Mouse (Mus musculus): Measurements from ENCODE around the gene Mtln. TPM values are rescaled to one million over a fixed set of nuclear protein-coding genes. Genes with fewer than 3 reads are reported as not detected.

Mtln gene
- polyA plus RNA-seq (2016; fragmentation: Nextera tagmentation; extraction: Ambion mirVana) = 26.6 and 26.7 TPM in 2 replicates

- Histone ChIP-seq H3K27ac (peak within 1 kb of the TSS; percentile 57; the same call in 1 of the 2 replicates), H3K36me3 (no peaks in the 10 kb centered on the region), H3K4me1 (peaks cover 18% of the 10 kb centered on the region), H3K4me3 (peak within 1 kb of the TSS; percentile 76), H3K27me3 (replicated peaks) (no peaks in the 10 kb centered on the region), H3K9me3 (no peaks in the 10 kb centered on the region), H3K4me2 (replicated peaks) (peak within 1 kb of the TSS; percentile 61), H3K9ac (peak within 1 kb of the TSS; percentile 73)
- peak; percentile 93 for ATAC-seq (ENCODE audit: low FRiP score, low read depth)
- WGBS = 2% methylated on average over 37 of the region's 37 CpGs
Measured at GRCm38 (mm10) chr2:127791919-127792603, at the start of gene Mtln. Gene Mtln (minus strand): TSS chr2:127792488.

GRCm38 (mm10) chr2:127841402-127841801, 49.1 kb upstream of the Mtln start:
- Histone ChIP-seq H3K27ac (no peak overlapping the region), H3K4me1 (no peaks in the 10 kb centered on the region), H3K27me3 (replicated peaks) (peaks cover 21% of the 10 kb centered on the region), H3K9me3 (no peaks in the 10 kb centered on the region), H3K4me2 (replicated peaks) (no peak overlapping the region), H3K4me3 (no peak overlapping the region), H3K36me3 (no peaks in the 10 kb centered on the region), H3K9ac (no peak overlapping the region)
- 91% methylated on average over 1 of the region's 1 CpGs for WGBS
- no peak for ATAC-seq (ENCODE audit: low FRiP score, low read depth)

- 12% methylated on average over 11 of the region's 11 CpGs for WGBS
- Histone ChIP-seq H3K9ac (no peak overlapping the region), H3K4me1 (no peaks in the 10 kb centered on the region), H3K27me3 (replicated peaks) (peaks cover 23% of the 10 kb centered on the region), H3K9me3 (no peaks in the 10 kb centered on the region), H3K4me3 (no peak overlapping the region), H3K4me2 (replicated peaks) (no peak overlapping the region), H3K36me3 (no peaks in the 10 kb centered on the region), H3K27ac (no peak overlapping the region)
- ATAC-seq (ENCODE audit: low FRiP score, low read depth) = no peak
Measured at GRCm38 (mm10) chr2:127839425-127839824, 47.1 kb upstream of the Mtln start.

- no peak within 1 kb of the TSS for H3K27ac ChIP-seq
- no peak within 1 kb of the TSS for H3K4me2 ChIP-seq (replicated peaks)
- H3K9me3 ChIP-seq = no peaks in the 10 kb centered on the region
- no peak for ATAC-seq (ENCODE audit: low FRiP score, low read depth)
- H3K4me1 ChIP-seq = no peaks in the 10 kb centered on the region
- H3K27me3 ChIP-seq (replicated peaks) = peaks cover 26% of the 10 kb centered on the region
- H3K4me3 ChIP-seq = no peak within 1 kb of the TSS
- WGBS = 77% methylated on average over 7 of the region's 7 CpGs
- no peaks in the 10 kb centered on the region for H3K36me3 ChIP-seq
- H3K9ac ChIP-seq = no peak within 1 kb of the TSS
Measured at GRCm38 (mm10) chr2:127838576-127838975, 46.3 kb upstream of the Mtln start, which contains the start of gene Acoxl. Gene Acoxl (plus strand): TSS chr2:127838876.

GRCm38 (mm10) chr2:127832833-127833190, 40.5 kb upstream of the Mtln start:
- H3K4me1 ChIP-seq = peaks cover 6% of the 10 kb centered on the region
- no peaks in the 10 kb centered on the region for H3K9me3 ChIP-seq
- ATAC-seq (ENCODE audit: low FRiP score, low read depth) = no peak
- H3K36me3 ChIP-seq = no peaks in the 10 kb centered on the region
- H3K4me3 ChIP-seq = no peak overlapping the region
- H3K9ac ChIP-seq = no peak overlapping the region
- no peak overlapping the region for H3K4me2 ChIP-seq (replicated peaks)
- no peak overlapping the region for H3K27ac ChIP-seq
- WGBS = 29% methylated on average over 2 of the region's 2 CpGs
- 0 out of 2 replicates have a peak, but pooled peaks cover 5% of the 10 kb centered on the region for H3K27me3 ChIP-seq (replicated peaks)

- peak overlapping the region; percentile 40; the same call in 1 of the 2 replicates for H3K9ac ChIP-seq
- H3K36me3 ChIP-seq = no peaks in the 10 kb centered on the region; the same call in 1 of the 2 replicates
- no peak overlapping the region for H3K27ac ChIP-seq
- H3K4me2 ChIP-seq (replicated peaks) = peak overlapping the region; percentile 77
- peak; percentile 72 for ATAC-seq (ENCODE audit: low FRiP score, low read depth)
- H3K4me3 ChIP-seq = peak overlapping the region; percentile 60
- H3K4me1 ChIP-seq = peaks cover 6% of the 10 kb centered on the region
- WGBS = 41% methylated on average over 11 of the region's 11 CpGs
- 0 out of 2 replicates have a peak, but pooled peaks cover 5% of the 10 kb centered on the region for H3K27me3 ChIP-seq (replicated peaks)
- no peaks in the 10 kb centered on the region for H3K9me3 ChIP-seq
Measured at GRCm38 (mm10) chr2:127832103-127832832, 40.0 kb upstream of the Mtln start.

- Histone ChIP-seq H3K27ac (no peak within 1 kb of the TSS), H3K4me1 (peaks cover 6% of the 10 kb centered on the region), H3K4me2 (replicated peaks) (peak within 1 kb of the TSS; percentile 77), H3K27me3 (replicated peaks) (0 out of 2 replicates have a peak, but pooled peaks cover 5% of the 10 kb centered on the region), H3K9ac (peak within 1 kb of the TSS; percentile 40), H3K4me3 (peak within 1 kb of the TSS; percentile 60), H3K9me3 (no peaks in the 10 kb centered on the region), H3K36me3 (no peaks in the 10 kb centered on the region; the same call in 1 of the 2 replicates)
- under 1% methylated on average over 56 of the region's 56 CpGs for WGBS
- peak; percentile 99 for ATAC-seq (ENCODE audit: low FRiP score, low read depth)
Measured at GRCm38 (mm10) chr2:127831401-127832102, 39.3 kb upstream of the Mtln start, which contains the start of gene Bub1. Gene Bub1 (minus strand): TSS chr2:127831865.

GRCm38 (mm10) chr2:127789651-127790270, 2.5 kb downstream of the Mtln start:
- Histone ChIP-seq H3K4me1 (peaks cover 18% of the 10 kb centered on the region), H3K27ac (no peak overlapping the region), H3K9me3 (no peaks in the 10 kb centered on the region), H3K4me2 (replicated peaks) (peak overlapping the region; percentile 74), H3K4me3 (peak overlapping the region; percentile 65; the same call in 1 of the 2 replicates), H3K36me3 (no peaks in the 10 kb centered on the region), H3K9ac (no peak overlapping the region), H3K27me3 (replicated peaks) (no peaks in the 10 kb centered on the region)
- WGBS = 17% methylated on average over 9 of the region's 9 CpGs
- no peak for ATAC-seq (ENCODE audit: low FRiP score, low read depth)

GRCm38 (mm10) chr2:127789138-127789537, 3.1 kb downstream of the Mtln start:
- Histone ChIP-seq H3K4me1 (peaks cover 18% of the 10 kb centered on the region), H3K4me3 (peak overlapping the region; percentile 65), H3K27me3 (replicated peaks) (no peaks in the 10 kb centered on the region), H3K4me2 (replicated peaks) (peak overlapping the region; percentile 74), H3K27ac (no peak overlapping the region), H3K36me3 (no peaks in the 10 kb centered on the region), H3K9me3 (no peaks in the 10 kb centered on the region), H3K9ac (peak overlapping the region; percentile 74)
- 6% methylated on average over 11 of the region's 11 CpGs for WGBS
- no peak for ATAC-seq (ENCODE audit: low FRiP score, low read depth)

GRCm38 (mm10) chr2:127788440-127789116, 3.7 kb downstream of the Mtln start, which contains the start of gene Nphp1:
Gene Nphp1 (minus strand): TSS chr2:127788897.
- H3K36me3 ChIP-seq = no peaks in the 10 kb centered on the region
- peak within 1 kb of the TSS; percentile 74 for H3K4me2 ChIP-seq (replicated peaks)
- peak within 1 kb of the TSS; percentile 74 for H3K9ac ChIP-seq
- WGBS = under 1% methylated on average over 40 of the region's 40 CpGs
- H3K4me3 ChIP-seq = peak within 1 kb of the TSS; percentile 65
- H3K27me3 ChIP-seq (replicated peaks) = no peaks in the 10 kb centered on the region
- ATAC-seq (ENCODE audit: low FRiP score, low read depth) = peak; percentile 70
- H3K27ac ChIP-seq = no peak within 1 kb of the TSS
- H3K9me3 ChIP-seq = no peaks in the 10 kb centered on the region
- H3K4me1 ChIP-seq = peaks cover 18% of the 10 kb centered on the region

GRCm38 (mm10) chr2:127787226-127787625, 5.1 kb downstream of the Mtln start:
- Histone ChIP-seq H3K9me3 (no peaks in the 10 kb centered on the region), H3K27ac (no peak overlapping the region), H3K4me1 (peaks cover 18% of the 10 kb centered on the region), H3K27me3 (replicated peaks) (no peaks in the 10 kb centered on the region), H3K36me3 (no peaks in the 10 kb centered on the region), H3K9ac (no peak overlapping the region), H3K4me3 (no peak overlapping the region), H3K4me2 (replicated peaks) (no peak overlapping the region)
- WGBS = 94% methylated on average over 5 of the region's 5 CpGs
- no peak for ATAC-seq (ENCODE audit: low FRiP score, low read depth)

Measured in neural tube, embryonic 12.5 days (tissue).